In genomic region chr2:45581549-45581925, GRCm38 (mm10) we compare ENCODE assay signal across 13 mouse cellular contexts.
DNase-seq lines count a peak whose midpoint lies in the region; ATAC-seq and TF ChIP-seq lines count a peak whose summit lies in the region.
"Had no signal": no experiment of that assay in that cellular context is flagged by ENCODE, and none has a peak within 500 bp of the region (broad histone marks: within the 10 kb centered on the region; RNA-seq: fewer than 3 reads in every experiment).

No protein-coding gene starts in this region.

- H3K9me3 ChIP-seq in kidney, embryonic 16.5 days (ENCODE audit: low read length), result no peaks in the 10 kb centered on the region
- no peaks in the 10 kb centered on the region for H3K9me3 ChIP-seq in neural tube, embryonic 15.5 days (replicated peaks)

- H3K4me1 ChIP-seq in kidney, embryonic 16.5 days (ENCODE audit: insufficient read depth, low read length), result peaks cover 2% of the 10 kb centered on the region; the same call in 1 of the 2 replicates
- H3K4me1 ChIP-seq in neural tube, embryonic 15.5 days, result 0 out of 2 replicates have a peak, but pooled peaks cover 3% of the 10 kb centered on the region

- DNase-seq in gastrocnemius, adult 2 months, result no peak
- no peak for DNase-seq in gastrocnemius, adult 18-20 months (ENCODE audit: low spot score)
- no peak for DNase-seq in kidney, postnatal 14 days
- DNase-seq in neural tube, embryonic 10.5 days (ENCODE audit: extremely low spot score, low spot score), result no peak
- peak; percentile 28 for DNase-seq in lung, postnatal 36 days
- no peak for DNase-seq in right cerebral cortex, postnatal 36 days (ENCODE audit: low spot score in 2 of 2)
- DNase-seq: adrenal gland, postnatal 25 days; B cell, adult 2 months; right cerebral cortex, postnatal 4 days; thymus, postnatal 25 days had no signal

- no peak overlapping the region for H3K9ac ChIP-seq in kidney, embryonic 16.5 days (replicated peaks; ENCODE audit: low read length)
- H3K9ac ChIP-seq in neural tube, embryonic 15.5 days (replicated peaks), result no peak overlapping the region

- no peaks in the 10 kb centered on the region for H3K36me3 ChIP-seq in kidney, embryonic 16.5 days (ENCODE audit: insufficient read depth, low read length)
- no peaks in the 10 kb centered on the region for H3K36me3 ChIP-seq in neural tube, embryonic 15.5 days

- H3K27ac ChIP-seq in gastrocnemius, adult 2 months, result peak overlapping the region; percentile 73
- peak overlapping the region; percentile 23 for H3K27ac ChIP-seq in kidney, embryonic 16.5 days (ENCODE audit: low read length)
- peak overlapping the region; percentile 23; the same call in 1 of the 2 replicates for H3K27ac ChIP-seq in neural tube, embryonic 15.5 days (replicated peaks)

- H3K4me3 ChIP-seq in gastrocnemius, adult 2 months, result peak overlapping the region; percentile 43
- no peak overlapping the region for H3K4me3 ChIP-seq in kidney, embryonic 16.5 days (ENCODE audit: low read length)
- H3K4me3 ChIP-seq in neural tube, embryonic 15.5 days (replicated peaks), result no peak overlapping the region

- intact Hi-C loops in gastrocnemius, adult 2 months (cut with DNase I), result no loop called here

- H3K27me3 ChIP-seq in kidney, embryonic 16.5 days (ENCODE audit: insufficient read depth, low read length), result no peaks in the 10 kb centered on the region
- no peaks in the 10 kb centered on the region for H3K27me3 ChIP-seq in neural tube, embryonic 15.5 days (replicated peaks)

- 71% methylated on average over 4 of the region's 4 CpGs for WGBS in kidney, embryonic 16.5 days
- 81% methylated on average over 4 of the region's 4 CpGs for WGBS in neural tube, embryonic 15.5 days

- TF ChIP-seq CTCF in gastrocnemius, adult 2 months (IDR thresholded peaks at IDR 0.05), result no peak

- ATAC-seq in kidney, embryonic 16.5 days (ENCODE audit: low FRiP score, low TSS enrichment), result no peak
- no peak for ATAC-seq in neural tube, embryonic 15.5 days (ENCODE audit: low FRiP score)
- ATAC-seq: intestine, postnatal 0 days had no signal

- no peak overlapping the region for H3K4me2 ChIP-seq in kidney, embryonic 16.5 days (replicated peaks; ENCODE audit: low read depth, low read length)
- no peak overlapping the region for H3K4me2 ChIP-seq in neural tube, embryonic 15.5 days

Comparison
In these comparisons a context has a peak if more than half of its experiments do, and no peak if none do; other contexts are left out.
1. H3K27ac ChIP-seq: peak in every context shown above with its lines; median percentile 73 in gastrocnemius, adult 2 months; 23 in kidney, embryonic 16.5 days; 23 in neural tube, embryonic 15.5 days.